Mouse (Mus musculus): ENCODE data around the gene Arap2. TPM values are rescaled to one million over a fixed set of nuclear protein-coding genes. Genes with fewer than 3 reads are reported as not detected.

Arap2 gene
- polyA plus RNA-seq, 1 experiment from 2014 or later: 4.4 TPM

GRCm38 (mm10) chr5:62683207-62683606 lies 82.8 kb downstream of the Arap2 start:
- no peaks in the 10 kb centered on the region for H3K27me3 ChIP-seq (replicated peaks)
- H3K4me3 ChIP-seq: no peak overlapping the region
- H3K36me3 ChIP-seq: no peaks in the 10 kb centered on the region
- H3K4me2 ChIP-seq: no peak overlapping the region
- no peak overlapping the region for H3K27ac ChIP-seq (ENCODE audit: poor library complexity, severe bottlenecking)
- ATAC-seq (ENCODE audit: insufficient number of reproducible peaks, low FRiP score): no peak
- no peaks in the 10 kb centered on the region for H3K4me1 ChIP-seq (replicated peaks)
- no peak overlapping the region for H3K9ac ChIP-seq
- 71% methylated on average over 3 of the region's 3 CpGs for WGBS
- no peaks in the 10 kb centered on the region for H3K9me3 ChIP-seq (replicated peaks)

- Histone ChIP-seq H3K36me3 (no peaks in the 10 kb centered on the region), H3K9ac (no peak overlapping the region), H3K27ac (ENCODE audit: poor library complexity, severe bottlenecking) (no peak overlapping the region), H3K27me3 (replicated peaks) (no peaks in the 10 kb centered on the region), H3K4me2 (no peak overlapping the region), H3K4me1 (replicated peaks) (0 out of 2 replicates have a peak, but pooled peaks cover 4% of the 10 kb centered on the region), H3K4me3 (no peak overlapping the region), H3K9me3 (replicated peaks) (no peaks in the 10 kb centered on the region)
- WGBS: 81% methylated on average over 7 of the region's 7 CpGs
- no peak for ATAC-seq (ENCODE audit: insufficient number of reproducible peaks, low FRiP score)
Observed at GRCm38 (mm10) chr5:62677390-62677789, 88.6 kb downstream of the Arap2 start.

- Histone ChIP-seq H3K4me3 (no peak overlapping the region), H3K9me3 (replicated peaks) (no peaks in the 10 kb centered on the region), H3K4me1 (replicated peaks) (0 out of 2 replicates have a peak, but pooled peaks cover 4% of the 10 kb centered on the region), H3K36me3 (no peaks in the 10 kb centered on the region), H3K9ac (no peak overlapping the region), H3K27ac (ENCODE audit: poor library complexity, severe bottlenecking) (no peak overlapping the region), H3K27me3 (replicated peaks) (no peaks in the 10 kb centered on the region), H3K4me2 (no peak overlapping the region)
- WGBS: 37% methylated on average over 9 of the region's 9 CpGs
- ATAC-seq (ENCODE audit: insufficient number of reproducible peaks, low FRiP score): no peak
Observed at GRCm38 (mm10) chr5:62672736-62673436, 93.1 kb downstream of the Arap2 start.

- H3K9me3 ChIP-seq (replicated peaks): no peaks in the 10 kb centered on the region
- no peaks in the 10 kb centered on the region for H3K27me3 ChIP-seq (replicated peaks)
- H3K4me3 ChIP-seq: no peak overlapping the region
- no peaks in the 10 kb centered on the region for H3K4me1 ChIP-seq (replicated peaks)
- H3K4me2 ChIP-seq: no peak overlapping the region
- H3K9ac ChIP-seq: no peak overlapping the region
- H3K27ac ChIP-seq (ENCODE audit: poor library complexity, severe bottlenecking): no peak overlapping the region
- ATAC-seq (ENCODE audit: insufficient number of reproducible peaks, low FRiP score): no peak
- no peaks in the 10 kb centered on the region for H3K36me3 ChIP-seq
Observed at GRCm38 (mm10) chr5:62665329-62665728, 100.6 kb downstream of the Arap2 start.

- Histone ChIP-seq H3K4me3 (no peak overlapping the region), H3K4me1 (replicated peaks) (no peaks in the 10 kb centered on the region), H3K27ac (ENCODE audit: poor library complexity, severe bottlenecking) (no peak overlapping the region), H3K9ac (no peak overlapping the region), H3K36me3 (no peaks in the 10 kb centered on the region), H3K9me3 (replicated peaks) (no peaks in the 10 kb centered on the region), H3K27me3 (replicated peaks) (no peaks in the 10 kb centered on the region), H3K4me2 (no peak overlapping the region)
- no peak for ATAC-seq (ENCODE audit: insufficient number of reproducible peaks, low FRiP score)
- 87% methylated on average over 4 of the region's 4 CpGs for WGBS
Observed at GRCm38 (mm10) chr5:62664847-62665246, 101.1 kb downstream of the Arap2 start.

- no peak for ATAC-seq (ENCODE audit: insufficient number of reproducible peaks, low FRiP score)
- Histone ChIP-seq H3K9ac (no peak overlapping the region), H3K4me1 (replicated peaks) (no peaks in the 10 kb centered on the region), H3K27ac (ENCODE audit: poor library complexity, severe bottlenecking) (no peak overlapping the region), H3K36me3 (no peaks in the 10 kb centered on the region), H3K27me3 (replicated peaks) (no peaks in the 10 kb centered on the region), H3K4me2 (no peak overlapping the region), H3K9me3 (replicated peaks) (no peaks in the 10 kb centered on the region), H3K4me3 (no peak overlapping the region)
- WGBS: 77% methylated on average over 1 of the region's 1 CpGs
Observed at GRCm38 (mm10) chr5:62663206-62663605, 102.8 kb downstream of the Arap2 start.

- no peak for ATAC-seq (ENCODE audit: insufficient number of reproducible peaks, low FRiP score)
- 76% methylated on average over 5 of the region's 5 CpGs for WGBS
Observed at GRCm38 (mm10) chr5:62653924-62654323, 112.0 kb downstream of the Arap2 start.

GRCm38 (mm10) chr5:62642330-62642729 lies 123.6 kb downstream of the Arap2 start:
- no peak for ATAC-seq (ENCODE audit: insufficient number of reproducible peaks, low FRiP score)
- Histone ChIP-seq H3K4me2 (no peak overlapping the region), H3K36me3 (no peaks in the 10 kb centered on the region), H3K9me3 (replicated peaks) (no peaks in the 10 kb centered on the region), H3K4me1 (replicated peaks) (no peaks in the 10 kb centered on the region), H3K27me3 (replicated peaks) (no peaks in the 10 kb centered on the region), H3K4me3 (no peak overlapping the region), H3K9ac (no peak overlapping the region), H3K27ac (ENCODE audit: poor library complexity, severe bottlenecking) (no peak overlapping the region)
- WGBS: 92% methylated on average over 4 of the region's 4 CpGs

More at GRCm38 (mm10) chr5:62653924-62654323, 112.0 kb downstream of the Arap2 start:
- Histone ChIP-seq H3K4me2 (no peak overlapping the region), H3K4me3 (no peak overlapping the region), H3K27ac (ENCODE audit: poor library complexity, severe bottlenecking) (no peak overlapping the region), H3K4me1 (replicated peaks) (no peaks in the 10 kb centered on the region), H3K27me3 (replicated peaks) (no peaks in the 10 kb centered on the region), H3K36me3 (no peaks in the 10 kb centered on the region), H3K9me3 (replicated peaks) (no peaks in the 10 kb centered on the region), H3K9ac (no peak overlapping the region)

- Histone ChIP-seq H3K4me1 (replicated peaks) (no peaks in the 10 kb centered on the region), H3K9me3 (replicated peaks) (no peaks in the 10 kb centered on the region), H3K4me3 (no peak overlapping the region), H3K27me3 (replicated peaks) (no peaks in the 10 kb centered on the region), H3K4me2 (no peak overlapping the region), H3K9ac (no peak overlapping the region), H3K27ac (ENCODE audit: poor library complexity, severe bottlenecking) (no peak overlapping the region), H3K36me3 (no peaks in the 10 kb centered on the region)
- 82% methylated on average over 8 of the region's 8 CpGs for WGBS
- ATAC-seq (ENCODE audit: insufficient number of reproducible peaks, low FRiP score): no peak
Observed at GRCm38 (mm10) chr5:62640501-62640900, 125.5 kb downstream of the Arap2 start.

- Histone ChIP-seq H3K27me3 (replicated peaks) (no peaks in the 10 kb centered on the region), H3K9ac (no peak overlapping the region), H3K27ac (ENCODE audit: poor library complexity, severe bottlenecking) (no peak overlapping the region), H3K4me2 (no peak overlapping the region), H3K9me3 (replicated peaks) (no peaks in the 10 kb centered on the region), H3K36me3 (no peaks in the 10 kb centered on the region), H3K4me1 (replicated peaks) (no peaks in the 10 kb centered on the region), H3K4me3 (no peak overlapping the region)
- no peak for ATAC-seq (ENCODE audit: insufficient number of reproducible peaks, low FRiP score)
- 82% methylated on average over 3 of the region's 3 CpGs for WGBS
Observed at GRCm38 (mm10) chr5:62636341-62636740, 129.6 kb downstream of the Arap2 start.

GRCm38 (mm10) chr5:62628901-62629300 lies 137.1 kb downstream of the Arap2 start:
- Histone ChIP-seq H3K4me1 (replicated peaks) (no peaks in the 10 kb centered on the region), H3K27ac (ENCODE audit: poor library complexity, severe bottlenecking) (no peak overlapping the region), H3K9ac (no peak overlapping the region), H3K36me3 (no peaks in the 10 kb centered on the region), H3K9me3 (replicated peaks) (no peaks in the 10 kb centered on the region), H3K27me3 (replicated peaks) (no peaks in the 10 kb centered on the region), H3K4me3 (no peak overlapping the region), H3K4me2 (no peak overlapping the region)
- WGBS: 87% methylated on average over 5 of the region's 5 CpGs
- no peak for ATAC-seq (ENCODE audit: insufficient number of reproducible peaks, low FRiP score)

Data from heart, embryonic 12.5 days (tissue).